Mouse (Mus musculus) retina, embryonic 14.5 days (tissue): Measurements from ENCODE around the gene Brap.
"Not testable (repeated sequence)": the region's sequence is repeated elsewhere in the genome, so short reads cannot be mapped to it uniquely, and the experiment has no call there.

Source experiments
- DNase-seq: peaks from one replicate; pipeline ENCODE4 v3.0.0-alpha.2; 2015; ENCODE audit warnings: low spot score

The Brap gene

GRCm38 (mm10) chr5:121660059-121660896, at the start of gene Brap, which contains the start of gene Acad10:
TSS of gene Brap (plus strand) at chr5:121660563.
TSS of gene Acad10 (minus strand) at chr5:121660514.
- peak; percentile 96 for DNase-seq

DNA sequence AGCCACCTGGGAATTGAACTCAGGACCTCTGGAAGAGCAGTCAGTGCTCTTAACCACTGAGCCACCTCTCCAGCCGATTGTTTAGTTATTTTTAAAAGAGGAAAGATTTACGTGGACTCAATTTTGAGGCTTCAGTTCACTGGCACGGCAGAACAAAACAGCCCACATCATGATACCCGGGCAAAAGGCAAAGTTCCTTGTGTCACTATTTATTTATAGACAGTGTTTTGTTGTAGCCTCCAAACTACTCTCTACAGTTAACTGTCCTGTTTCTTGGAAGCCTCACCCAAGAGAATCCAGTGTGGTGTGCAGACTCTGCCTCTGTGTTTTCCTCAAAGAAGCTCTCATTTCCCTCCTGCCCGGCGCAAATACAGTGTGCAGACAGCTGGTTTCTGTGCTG, 48.3 kb upstream of the Brap start:
- no peak for DNase-seq

DNA sequence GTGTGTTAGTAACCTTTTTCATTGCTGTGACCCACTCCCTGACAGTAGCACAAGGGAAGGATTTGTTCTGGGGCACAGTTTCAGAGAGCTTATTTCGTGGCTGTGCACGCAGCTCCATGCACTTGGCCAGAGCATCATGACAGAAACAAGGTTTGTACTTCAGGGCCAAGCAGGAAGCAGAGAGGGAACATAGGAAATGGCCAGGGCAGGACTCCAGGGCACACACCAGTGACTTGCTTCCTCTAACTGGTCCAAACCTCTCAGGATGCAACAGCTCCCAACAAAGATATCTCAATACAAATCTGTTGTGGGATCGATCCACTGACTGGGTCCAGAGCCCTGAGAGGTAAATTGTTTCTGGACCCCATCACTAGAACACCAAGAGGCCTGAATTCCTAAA, 45.4 kb upstream of the Brap start:
- not testable (repeated sequence) for DNase-seq

- DNase-seq = peak; percentile 92
Measured at GRCm38 (mm10) chr5:121618592-121619513, 41.5 kb upstream of the Brap start, which contains the start of gene Acad12. TSS of gene Acad12 (minus strand) at chr5:121618938.

GRCm38 (mm10) chr5:121621102-121621501, 39.3 kb upstream of the Brap start:
- DNase-seq = no peak

- no peak for DNase-seq
Measured at GRCm38 (mm10) chr5:121623241-121623640, 37.1 kb upstream of the Brap start.

DNA sequence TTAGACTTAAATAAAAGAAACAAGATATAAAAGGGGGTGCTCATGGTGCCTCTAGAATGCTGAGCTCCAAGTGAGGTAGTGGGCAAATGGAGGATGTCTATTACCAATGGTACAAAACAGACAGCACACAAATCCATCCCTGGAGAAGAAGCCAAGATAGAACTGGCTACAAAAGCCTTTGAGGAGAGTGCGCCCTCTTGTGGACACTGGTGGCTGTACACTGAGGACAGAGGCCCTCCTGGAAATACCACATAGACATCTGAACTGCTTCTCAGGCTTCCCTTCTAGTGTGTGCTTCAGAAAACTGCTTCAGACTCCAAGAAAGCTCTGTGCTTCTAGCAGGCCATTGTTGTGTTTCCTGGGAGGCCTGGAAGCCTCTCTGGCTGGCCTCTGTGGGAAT, 32.5 kb upstream of the Brap start:
- peak; percentile 91 for DNase-seq

- peak; percentile 42 for DNase-seq
Measured at GRCm38 (mm10) chr5:121631106-121631647, 29.2 kb upstream of the Brap start.

GRCm38 (mm10) chr5:121632804-121633203, 27.6 kb upstream of the Brap start:
- peak; percentile 33 for DNase-seq

- DNase-seq = no peak
Measured at GRCm38 (mm10) chr5:121634668-121635067, 25.7 kb upstream of the Brap start.

DNA sequence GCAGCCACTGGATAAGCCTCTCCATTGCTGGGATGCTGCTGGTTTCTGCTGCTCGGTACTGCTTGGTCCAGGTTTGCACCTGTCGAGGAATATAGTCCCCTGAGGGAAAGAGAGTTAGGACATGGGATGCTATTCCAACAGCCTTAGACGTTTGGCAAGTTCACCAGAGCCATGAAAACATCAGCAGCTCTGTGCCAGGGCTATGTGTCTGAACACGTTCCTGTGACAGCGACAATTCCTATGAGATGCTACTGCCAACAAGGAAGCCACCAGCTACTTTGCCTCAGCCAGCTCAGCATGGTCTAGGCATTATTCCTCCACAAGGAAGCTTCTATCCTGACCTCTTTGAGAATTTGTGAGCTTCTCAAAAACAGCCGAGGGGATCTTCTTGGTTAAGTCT, 23.1 kb upstream of the Brap start:
- no peak for DNase-seq

DNA sequence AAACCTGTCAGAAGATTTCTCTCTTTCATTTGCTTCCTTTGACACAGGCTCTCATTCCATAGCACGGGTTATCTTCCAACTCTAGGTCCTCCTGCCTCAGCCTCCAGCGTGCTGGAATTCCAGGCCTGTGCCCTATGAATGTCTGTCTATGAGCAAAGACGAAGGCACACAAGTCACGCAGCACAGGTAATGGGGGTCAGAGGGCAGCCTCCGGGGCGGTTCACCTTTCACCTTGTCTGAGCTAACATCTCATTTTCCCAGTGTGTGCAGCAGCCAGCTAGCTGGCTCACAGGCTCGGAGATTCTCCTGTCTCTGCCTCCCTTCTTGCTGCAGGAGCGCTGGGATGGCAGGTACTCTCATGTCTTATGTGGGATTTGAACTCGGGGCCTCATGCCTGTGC, 20.8 kb upstream of the Brap start:
- no peak for DNase-seq

DNA sequence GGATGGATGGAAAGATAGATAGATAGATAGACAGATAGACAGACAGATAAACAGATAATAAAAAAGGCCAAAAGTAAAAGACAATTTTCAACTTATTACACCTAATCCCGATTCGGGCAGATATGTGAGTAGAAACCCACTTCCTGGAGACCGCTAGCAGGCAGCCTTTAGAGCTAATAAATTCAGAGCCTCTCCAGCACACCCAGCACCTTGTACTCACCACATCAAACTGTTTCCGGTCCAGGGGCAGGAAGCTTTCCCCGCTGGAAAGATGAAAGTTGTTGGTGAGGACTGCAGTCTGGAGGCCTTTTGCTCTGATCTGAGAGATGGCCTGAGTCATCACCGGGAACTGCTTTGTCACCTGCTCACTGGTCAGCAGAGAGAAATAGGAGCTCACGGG, 11.2 kb upstream of the Brap start:
- no peak for DNase-seq

- DNase-seq = no peak
Measured at GRCm38 (mm10) chr5:121654526-121654925, 5.8 kb upstream of the Brap start.

GRCm38 (mm10) chr5:121656866-121657265, 3.5 kb upstream of the Brap start:
- not testable (repeated sequence) for DNase-seq

GRCm38 (mm10) chr5:121657656-121658055, 2.7 kb upstream of the Brap start:
- DNase-seq = not testable (repeated sequence)

GRCm38 (mm10) chr5:121660897-121661254, 513 bp downstream of the Brap start:
- no peak for DNase-seq

- no peak for DNase-seq
Measured at GRCm38 (mm10) chr5:121661494-121661893, 1.1 kb downstream of the Brap start.

DNA sequence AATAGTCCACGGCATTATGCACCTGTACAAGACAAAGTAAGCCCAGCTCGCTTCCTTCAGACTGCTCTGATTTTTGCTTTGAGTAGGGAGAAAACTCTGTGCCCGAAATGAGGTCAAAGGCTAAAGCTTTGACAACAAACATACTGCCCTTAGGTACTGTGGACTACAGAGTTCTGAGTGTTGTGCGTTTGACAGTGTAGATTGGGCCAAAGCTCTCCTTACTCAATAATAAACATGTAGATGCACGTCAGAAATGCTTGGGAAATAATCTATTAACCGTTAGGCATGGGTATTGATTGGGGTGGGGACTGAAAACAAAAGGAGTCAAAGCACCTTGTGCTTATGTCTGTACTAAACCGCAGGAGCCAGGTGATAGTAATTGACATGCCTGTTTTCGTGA, 3.1 kb downstream of the Brap start:
- no peak for DNase-seq

- DNase-seq = no peak
Measured at GRCm38 (mm10) chr5:121664078-121664477, 3.7 kb downstream of the Brap start.

DNA sequence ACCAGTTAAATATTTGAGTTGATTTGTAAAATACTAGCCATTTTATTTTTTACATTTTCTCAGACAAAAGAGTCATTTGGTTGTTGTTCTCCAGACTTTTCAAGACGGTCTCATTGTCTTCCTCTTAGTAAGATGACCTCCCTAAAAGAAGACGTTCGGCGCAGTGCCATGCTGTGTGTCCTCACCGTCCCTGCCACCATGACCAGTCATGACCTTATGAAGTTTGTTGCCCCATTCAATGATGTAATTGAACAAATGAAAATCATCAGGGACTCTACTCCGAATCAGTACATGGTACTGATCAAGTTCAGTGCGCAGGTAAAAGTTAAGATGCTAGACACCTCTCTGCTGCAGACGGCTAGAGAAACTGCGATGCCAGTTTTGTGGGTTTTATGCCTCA, 4.6 kb downstream of the Brap start:
- no peak for DNase-seq

GRCm38 (mm10) chr5:121667067-121667466, 6.7 kb downstream of the Brap start:
- no peak for DNase-seq

DNA sequence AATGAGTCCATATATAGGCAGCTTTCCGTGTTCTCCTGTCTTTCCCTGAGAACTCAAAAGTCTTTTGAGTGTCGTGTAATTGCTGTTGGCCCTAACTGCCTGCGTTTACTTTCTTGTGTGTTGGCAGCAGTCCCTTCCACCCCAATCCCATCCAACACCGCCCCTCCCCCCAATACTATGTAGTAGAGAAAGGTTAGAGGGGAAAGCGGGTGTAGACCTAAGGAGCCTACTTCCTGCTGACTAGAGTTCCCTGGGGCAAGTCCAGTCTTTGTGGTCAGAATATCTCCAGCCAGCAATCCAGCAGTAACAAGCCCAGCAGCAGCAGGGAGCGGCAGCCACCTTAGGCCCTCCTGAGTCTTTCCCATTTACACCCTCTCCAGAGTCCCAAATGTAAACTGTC, 8.0 kb downstream of the Brap start:
- no peak for DNase-seq
